Mouse (Mus musculus): ENCODE measurements around the gene Iffo1. TPM values are rescaled to one million over a fixed set of nuclear protein-coding genes. Genes with fewer than 3 reads are reported as not detected.

Iffo1 gene
- polyA plus RNA-seq (2015; fragmentation: Nextera tagmentation; extraction: Ambion mirVana), result 7.1 and 8.3 TPM in 2 replicates

GRCm38 (mm10) chr6:125145001-125145400, at the start of gene Iffo1:
Iffo1 (plus strand) TSS chr6:125145241.
- Histone ChIP-seq H3K4me1 (ENCODE audit: insufficient read depth, low read depth, low read length) (no peaks in the 10 kb centered on the region), H3K4me3 (ENCODE audit: low read depth, low read length) (peak within 1 kb of the TSS; percentile 55), H3K4me2 (replicated peaks; ENCODE audit: low read depth, low read length) (peak within 1 kb of the TSS; percentile 88), H3K9me3 (ENCODE audit: low read length) (no peaks in the 10 kb centered on the region), H3K9ac (replicated peaks; ENCODE audit: low read depth) (peak within 1 kb of the TSS; percentile 66), H3K36me3 (ENCODE audit: insufficient read depth, low read length) (peaks cover 11% of the 10 kb centered on the region), H3K27me3 (replicated peaks; ENCODE audit: insufficient read depth, low read length) (no peaks in the 10 kb centered on the region), H3K27ac (ENCODE audit: low read length) (peak within 1 kb of the TSS; percentile 57; the same call in 1 of the 2 replicates)
- WGBS, result 1% methylated on average over 14 of the region's 16 CpGs
- peak; percentile 95 for ATAC-seq
- peak; percentile 96 for DNase-seq (ENCODE audit: low spot score)
- peak; percentile 72 for TF ChIP-seq CTCF (IDR thresholded peaks at IDR 0.05)
- no peak for TF ChIP-seq EP300 (IDR thresholded peaks at IDR 0.05)

- peak within 1 kb of the TSS; percentile 93 for H3K27ac ChIP-seq (ENCODE audit: low read length)
- peak within 1 kb of the TSS; percentile 77 for H3K9ac ChIP-seq (replicated peaks; ENCODE audit: low read depth)
- peaks cover 20% of the 10 kb centered on the region for H3K4me1 ChIP-seq (ENCODE audit: insufficient read depth, low read depth, low read length)
- no peaks in the 10 kb centered on the region for H3K27me3 ChIP-seq (replicated peaks; ENCODE audit: insufficient read depth, low read length)
- H3K4me3 ChIP-seq (ENCODE audit: low read depth, low read length), result peak within 1 kb of the TSS; percentile 82
- DNase-seq (ENCODE audit: low spot score) (peak; percentile 96), ATAC-seq (peak; percentile 84)
- WGBS, result 3% methylated on average over 31 of the region's 45 CpGs
- no peak for TF ChIP-seq CTCF (IDR thresholded peaks at IDR 0.05)
- TF ChIP-seq EP300 (IDR thresholded peaks at IDR 0.05), result peak; percentile 44; the same call in 1 of the 2 replicates
- H3K4me2 ChIP-seq (replicated peaks; ENCODE audit: low read depth, low read length), result peak within 1 kb of the TSS; percentile 88
- H3K36me3 ChIP-seq (ENCODE audit: insufficient read depth, low read length), result peaks cover 7% of the 10 kb centered on the region; the same call in 1 of the 2 replicates
- no peaks in the 10 kb centered on the region for H3K9me3 ChIP-seq (ENCODE audit: low read length)
Measured at GRCm38 (mm10) chr6:125095391-125096278, 49.4 kb upstream of the Iffo1 start, which contains the start of gene Chd4. Chd4 (plus strand) TSS chr6:125095981.

GRCm38 (mm10) chr6:125096279-125096596, 48.8 kb upstream of the Iffo1 start:
- WGBS, result 3% methylated on average over 8 of the region's 32 CpGs

GRCm38 (mm10) chr6:125096597-125097345, 48.3 kb upstream of the Iffo1 start:
- peak overlapping the region; percentile 88 for H3K4me2 ChIP-seq (replicated peaks; ENCODE audit: low read depth, low read length)
- peaks cover 20% of the 10 kb centered on the region for H3K4me1 ChIP-seq (ENCODE audit: insufficient read depth, low read depth, low read length)
- H3K27me3 ChIP-seq (replicated peaks; ENCODE audit: insufficient read depth, low read length), result no peaks in the 10 kb centered on the region
- no peak for TF ChIP-seq CTCF (IDR thresholded peaks at IDR 0.05)
- TF ChIP-seq EP300 (IDR thresholded peaks at IDR 0.05), result no peak
- H3K9ac ChIP-seq (replicated peaks; ENCODE audit: low read depth), result peak overlapping the region; percentile 77
- H3K27ac ChIP-seq (ENCODE audit: low read length), result peak overlapping the region; percentile 93
- H3K9me3 ChIP-seq (ENCODE audit: low read length), result no peaks in the 10 kb centered on the region
- peaks cover 18% of the 10 kb centered on the region; the same call in 1 of the 2 replicates for H3K36me3 ChIP-seq (ENCODE audit: insufficient read depth, low read length)
- peak overlapping the region; percentile 82 for H3K4me3 ChIP-seq (ENCODE audit: low read depth, low read length)
- DNase-seq (ENCODE audit: low spot score) (peak; percentile 69), ATAC-seq (peak; percentile 47)
- WGBS, result 0% methylated on average over 23 of the region's 44 CpGs

More at GRCm38 (mm10) chr6:125096279-125096596, 48.8 kb upstream of the Iffo1 start:
- peak overlapping the region; percentile 82 for H3K4me3 ChIP-seq (ENCODE audit: low read depth, low read length)
- peak overlapping the region; percentile 93 for H3K27ac ChIP-seq (ENCODE audit: low read length)
- H3K27me3 ChIP-seq (replicated peaks; ENCODE audit: insufficient read depth, low read length), result no peaks in the 10 kb centered on the region
- no peaks in the 10 kb centered on the region for H3K9me3 ChIP-seq (ENCODE audit: low read length)
- peak overlapping the region; percentile 88 for H3K4me2 ChIP-seq (replicated peaks; ENCODE audit: low read depth, low read length)
- peak overlapping the region; percentile 77 for H3K9ac ChIP-seq (replicated peaks; ENCODE audit: low read depth)
- peaks cover 20% of the 10 kb centered on the region for H3K4me1 ChIP-seq (ENCODE audit: insufficient read depth, low read depth, low read length)
- H3K36me3 ChIP-seq (ENCODE audit: insufficient read depth, low read length), result peaks cover 13% of the 10 kb centered on the region; the same call in 1 of the 2 replicates
- ATAC-seq (peak; percentile 15), DNase-seq (ENCODE audit: low spot score) (no peak)
- TF ChIP-seq EP300 (IDR thresholded peaks at IDR 0.05), result no peak
- TF ChIP-seq CTCF (IDR thresholded peaks at IDR 0.05), result no peak

- Histone ChIP-seq H3K9me3 (ENCODE audit: low read length) (no peaks in the 10 kb centered on the region), H3K9ac (replicated peaks; ENCODE audit: low read depth) (peak overlapping the region; percentile 77), H3K36me3 (ENCODE audit: insufficient read depth, low read length) (peaks cover 24% of the 10 kb centered on the region), H3K27ac (ENCODE audit: low read length) (peak overlapping the region; percentile 93), H3K4me1 (ENCODE audit: insufficient read depth, low read depth, low read length) (peaks cover 20% of the 10 kb centered on the region), H3K4me3 (ENCODE audit: low read depth, low read length) (peak overlapping the region; percentile 82), H3K4me2 (replicated peaks; ENCODE audit: low read depth, low read length) (peak overlapping the region; percentile 88), H3K27me3 (replicated peaks; ENCODE audit: insufficient read depth, low read length) (no peaks in the 10 kb centered on the region)
- ATAC-seq (peak; percentile 1; the same call in 1 of the 2 replicates), DNase-seq (ENCODE audit: low spot score) (peak; percentile 40)
- TF ChIP-seq EP300 (IDR thresholded peaks at IDR 0.05) (no peak), CTCF (IDR thresholded peaks at IDR 0.05) (no peak)
- WGBS, result under 1% methylated on average over 12 of the region's 12 CpGs
Measured at GRCm38 (mm10) chr6:125097346-125097689, 47.7 kb upstream of the Iffo1 start.

GRCm38 (mm10) chr6:125097951-125098350, 47.1 kb upstream of the Iffo1 start:
- H3K36me3 ChIP-seq (ENCODE audit: insufficient read depth, low read length), result peaks cover 30% of the 10 kb centered on the region
- TF ChIP-seq EP300 (IDR thresholded peaks at IDR 0.05) (no peak), CTCF (IDR thresholded peaks at IDR 0.05) (no peak)

More at GRCm38 (mm10) chr6:125097951-125098350, 47.1 kb upstream of the Iffo1 start:
- Histone ChIP-seq H3K27ac (ENCODE audit: low read length) (0 out of 2 replicates have a peak overlapping the region, but pooled peaks have one; percentile 93), H3K9ac (replicated peaks; ENCODE audit: low read depth) (peak overlapping the region; percentile 77; the same call in 1 of the 2 replicates), H3K27me3 (replicated peaks; ENCODE audit: insufficient read depth, low read length) (no peaks in the 10 kb centered on the region), H3K9me3 (ENCODE audit: low read length) (no peaks in the 10 kb centered on the region), H3K4me1 (ENCODE audit: insufficient read depth, low read depth, low read length) (peaks cover 20% of the 10 kb centered on the region), H3K4me3 (ENCODE audit: low read depth, low read length) (peak overlapping the region; percentile 82), H3K4me2 (replicated peaks; ENCODE audit: low read depth, low read length) (peak overlapping the region; percentile 88)
- ATAC-seq (no peak), DNase-seq (ENCODE audit: low spot score) (no peak)
- 39% methylated on average over 8 of the region's 8 CpGs for WGBS

Measured in lung, postnatal 0 days (tissue).